Mouse (Mus musculus) cerebellum, adult 2 months (tissue): ENCODE results near the gene Krt78. TPM values are rescaled to one million over a fixed set of nuclear protein-coding genes. Genes with fewer than 3 reads are reported as not detected.

Experiments
- DNase-seq, 2 experiments: peaks; one replicate each; pipeline ENCODE4 v3.0.0; 2021
- H3K27ac ChIP-seq: fragments of 200-500 bp; 2 replicates; pipeline ENCODE4 v1.5.1; 2012; ENCODE audit warnings: low read length, control low read depth, inconsistent platforms; ENCODE audit not compliant: insufficient read depth
- H3K27me3 ChIP-seq: fragments of 200-500 bp; 2 replicates; pipeline ENCODE4 v1.6.1; 2012; ENCODE audit warnings: inconsistent platforms, mild to moderate bottlenecking, low read length, moderate library complexity; ENCODE audit not compliant: control insufficient read depth, insufficient read depth
- H3K4me1 ChIP-seq: fragments of 200-500 bp; 2 replicates; pipeline ENCODE4 v1.6.1; 2011; ENCODE audit warnings: low read length; ENCODE audit not compliant: control insufficient read depth, insufficient read depth
- H3K4me3 ChIP-seq: fragments of 200-500 bp; replicated peaks from 2 replicates; pipeline ENCODE3; 2011; ENCODE audit warnings: mild to moderate bottlenecking, low read depth, low read length, control low read depth; ENCODE audit not compliant: insufficient read depth
- CTCF ChIP-seq: fragments of 200-500 bp; IDR thresholded peaks from 2 replicates; pipeline ENCODE4 v1.5.1; 2011; ENCODE audit warnings: low read depth, mild to moderate bottlenecking, control low read depth, low read length, moderate library complexity, borderline replicate concordance; ENCODE audit not compliant: insufficient read depth
- POLR2A ChIP-seq: fragments of 200-500 bp; IDR thresholded peaks from 2 replicates; pipeline ENCODE4 v1.6.1; 2011; ENCODE audit warnings: low read length, control low read depth, borderline replicate concordance; ENCODE audit not compliant: insufficient read depth
- WGBS: fragments of 180-500 bp; shearing (Covaris S2); methylation state at CpG from one replicate; pipeline ENCODE4 v1.1.7; 2018; 5-methylcytosine and 5-hydroxymethylcytosine counted together
- polyA plus RNA-seq: library from polyadenylated mRNA; depleted of rRNA; stranded (reverse); fragments of >200 nt; gene quantifications from 2 replicates; pipeline ENCODE4 v1.2.3, GENCODE M21; 2012

The Krt78 gene
- polyA plus RNA-seq, 1 experiment, result not detected

- no peak overlapping the region for H3K4me3 ChIP-seq
- no peaks in the 10 kb centered on the region for H3K27me3 ChIP-seq
- 93% methylated on average over 6 of the region's 6 CpGs for WGBS
- no peak overlapping the region for H3K27ac ChIP-seq
- no peak for DNase-seq
- no peaks in the 10 kb centered on the region for H3K4me1 ChIP-seq
- TF ChIP-seq CTCF, result no peak
- no peak for TF ChIP-seq POLR2A
Measured at GRCm38 (mm10) chr15:101994365-101994764, 40.3 kb upstream of the Krt78 start.

- 84% methylated on average over 6 of the region's 6 CpGs for WGBS
- Histone ChIP-seq H3K27me3 (no peaks in the 10 kb centered on the region), H3K27ac (no peak overlapping the region), H3K4me1 (no peaks in the 10 kb centered on the region), H3K4me3 (no peak overlapping the region)
- TF ChIP-seq CTCF, result no peak
- no peak for TF ChIP-seq POLR2A
- DNase-seq, result no peak
Measured at GRCm38 (mm10) chr15:101990946-101991345, 36.9 kb upstream of the Krt78 start.

GRCm38 (mm10) chr15:101988714-101989113 lies 34.6 kb upstream of the Krt78 start:
- Histone ChIP-seq H3K4me1 (no peaks in the 10 kb centered on the region), H3K27ac (no peak overlapping the region), H3K27me3 (no peaks in the 10 kb centered on the region), H3K4me3 (no peak overlapping the region)
- no peak for TF ChIP-seq POLR2A
- no peak for TF ChIP-seq CTCF
- no peak for DNase-seq
- WGBS, result 65% methylated on average over 8 of the region's 8 CpGs

- TF ChIP-seq POLR2A, result no peak
- peak; percentile 88 for TF ChIP-seq CTCF
- Histone ChIP-seq H3K27me3 (no peaks in the 10 kb centered on the region), H3K4me3 (no peak overlapping the region), H3K4me1 (no peaks in the 10 kb centered on the region), H3K27ac (no peak overlapping the region)
- DNase-seq, result peak; percentile 65 to 84
- WGBS, result under 1% methylated on average over 10 of the region's 10 CpGs
Measured at GRCm38 (mm10) chr15:101988119-101988518, 34.0 kb upstream of the Krt78 start.

GRCm38 (mm10) chr15:101984746-101985145 lies 30.7 kb upstream of the Krt78 start:
- DNase-seq, result no peak
- no peak overlapping the region for H3K27ac ChIP-seq
- no peaks in the 10 kb centered on the region for H3K4me1 ChIP-seq
- TF ChIP-seq POLR2A (no peak), CTCF (no peak)
- H3K27me3 ChIP-seq, result no peaks in the 10 kb centered on the region
- 19% methylated on average over 6 of the region's 6 CpGs for WGBS
- no peak overlapping the region for H3K4me3 ChIP-seq

GRCm38 (mm10) chr15:101983949-101984601 lies 30.0 kb upstream of the Krt78 start:
- Histone ChIP-seq H3K4me1 (no peaks in the 10 kb centered on the region), H3K4me3 (no peak overlapping the region), H3K27me3 (no peaks in the 10 kb centered on the region), H3K27ac (no peak overlapping the region)
- 4% methylated on average over 15 of the region's 15 CpGs for WGBS
- peak; percentile 79 to 83 for DNase-seq
- peak; percentile 92 for TF ChIP-seq CTCF
- no peak for TF ChIP-seq POLR2A

GRCm38 (mm10) chr15:101983315-101983948 lies 29.3 kb upstream of the Krt78 start:
- H3K4me1 ChIP-seq, result no peaks in the 10 kb centered on the region
- no peak overlapping the region for H3K27ac ChIP-seq
- no peak for TF ChIP-seq POLR2A
- no peak for TF ChIP-seq CTCF
- DNase-seq, result no peak
- H3K27me3 ChIP-seq, result no peaks in the 10 kb centered on the region
- 84% methylated on average over 13 of the region's 13 CpGs for WGBS
- H3K4me3 ChIP-seq, result no peak overlapping the region

GRCm38 (mm10) chr15:101980849-101981248 lies 26.8 kb upstream of the Krt78 start:
- H3K4me3 ChIP-seq, result no peak overlapping the region
- DNase-seq, result no peak
- H3K4me1 ChIP-seq, result 0 out of 2 replicates have a peak, but pooled peaks cover 2% of the 10 kb centered on the region
- WGBS, result 45% methylated on average over 6 of the region's 6 CpGs
- no peaks in the 10 kb centered on the region for H3K27me3 ChIP-seq
- no peak for TF ChIP-seq POLR2A
- TF ChIP-seq CTCF, result no peak
- H3K27ac ChIP-seq, result no peak overlapping the region
